Mouse (Mus musculus): ENCODE results near the gene Setdb1. TPM values are rescaled to one million over a fixed set of nuclear protein-coding genes. Genes with fewer than 3 reads are reported as not detected.
"Not testable (repeated sequence)": the region's sequence is repeated elsewhere in the genome, so short reads cannot be mapped to it uniquely, and the experiment has no call there.

The Setdb1 gene
- 59.1 and 64.2 TPM in 2 replicates for polyA plus RNA-seq (2016; fragmentation: Nextera tagmentation; extraction: Ambion mirVana)

- not testable (repeated sequence) for H3K9me3 ChIP-seq; H3K4me1 ChIP-seq; H3K27me3 ChIP-seq (ENCODE audit: poor library complexity, severe bottlenecking)
- H3K27ac ChIP-seq, result peak within 1 kb of the TSS; percentile 85
- WGBS, result 0% methylated on average over 38 of the region's 57 CpGs
- peak; percentile 94 for DNase-seq (ENCODE audit: extremely low spot score, low spot score)
- peak within 1 kb of the TSS; percentile 62 for H3K4me3 ChIP-seq
- H3K36me3 ChIP-seq (replicated peaks), result peaks cover 29% of the 10 kb centered on the region
These were observed at the start of gene Setdb1 for GRCm38 (mm10) chr3:95356701-95357449. Gene Setdb1, minus strand, starts transcription at chr3:95357202.

- Histone ChIP-seq H3K4me3 (no peak within 1 kb of the TSS), H3K36me3 (replicated peaks) (no peaks in the 10 kb centered on the region), H3K4me1 (no peaks in the 10 kb centered on the region), H3K27ac (no peak within 1 kb of the TSS), H3K27me3 (ENCODE audit: poor library complexity, severe bottlenecking) (no peaks in the 10 kb centered on the region), H3K9me3 (no peaks in the 10 kb centered on the region)
- 92% methylated on average over 3 of the region's 3 CpGs for WGBS
- DNase-seq (ENCODE audit: extremely low spot score, low spot score), result no peak
These were observed 45.7 kb upstream of the Setdb1 start, which contains the start of gene 4930558C23Rik for GRCm38 (mm10) chr3:95402741-95403140. Gene 4930558C23Rik, minus strand, starts transcription at chr3:95402841.

- Histone ChIP-seq H3K4me3 (no peak overlapping the region), H3K9me3 (peaks cover 7% of the 10 kb centered on the region), H3K27ac (no peak overlapping the region), H3K27me3 (ENCODE audit: poor library complexity, severe bottlenecking) (no peaks in the 10 kb centered on the region), H3K36me3 (replicated peaks) (no peaks in the 10 kb centered on the region), H3K4me1 (no peaks in the 10 kb centered on the region)
- no peak for DNase-seq (ENCODE audit: extremely low spot score, low spot score)
- 94% methylated on average over 4 of the region's 4 CpGs for WGBS
These were observed 37.4 kb upstream of the Setdb1 start for GRCm38 (mm10) chr3:95394385-95394784.

GRCm38 (mm10) chr3:95385401-95386075 lies 28.5 kb upstream of the Setdb1 start:
- Histone ChIP-seq H3K27me3 (ENCODE audit: poor library complexity, severe bottlenecking) (no peaks in the 10 kb centered on the region), H3K36me3 (replicated peaks) (no peaks in the 10 kb centered on the region), H3K9me3 (no peaks in the 10 kb centered on the region), H3K27ac (no peak overlapping the region), H3K4me1 (no peaks in the 10 kb centered on the region), H3K4me3 (no peak overlapping the region)
- 85% methylated on average over 5 of the region's 5 CpGs for WGBS
- no peak for DNase-seq (ENCODE audit: extremely low spot score, low spot score)

GRCm38 (mm10) chr3:95373208-95373607 lies 16.2 kb upstream of the Setdb1 start:
- H3K36me3 ChIP-seq (replicated peaks), result no peaks in the 10 kb centered on the region
- no peak overlapping the region for H3K4me3 ChIP-seq
- no peaks in the 10 kb centered on the region for H3K27me3 ChIP-seq (ENCODE audit: poor library complexity, severe bottlenecking)
- WGBS, result 91% methylated on average over 10 of the region's 10 CpGs
- no peak overlapping the region for H3K27ac ChIP-seq
- no peaks in the 10 kb centered on the region for H3K4me1 ChIP-seq
- no peak for DNase-seq (ENCODE audit: extremely low spot score, low spot score)
- peaks cover 30% of the 10 kb centered on the region for H3K9me3 ChIP-seq

- peaks cover 5% of the 10 kb centered on the region; the same call in 1 of the 2 replicates for H3K9me3 ChIP-seq
- H3K36me3 ChIP-seq (replicated peaks), result no peaks in the 10 kb centered on the region
- no peak for DNase-seq (ENCODE audit: extremely low spot score, low spot score)
- H3K27ac ChIP-seq, result no peak overlapping the region
- H3K4me1 ChIP-seq, result no peaks in the 10 kb centered on the region
- H3K27me3 ChIP-seq (ENCODE audit: poor library complexity, severe bottlenecking), result no peaks in the 10 kb centered on the region
- no peak overlapping the region for H3K4me3 ChIP-seq
These were observed 13.1 kb upstream of the Setdb1 start for GRCm38 (mm10) chr3:95370101-95370500.

- H3K4me1 ChIP-seq; H3K9me3 ChIP-seq; H3K36me3 ChIP-seq (replicated peaks); DNase-seq (ENCODE audit: extremely low spot score, low spot score); H3K27ac ChIP-seq; H3K4me3 ChIP-seq; H3K27me3 ChIP-seq (ENCODE audit: poor library complexity, severe bottlenecking): not testable (repeated sequence)
- WGBS, result 82% methylated on average over 3 of the region's 3 CpGs
These were observed 3.3 kb upstream of the Setdb1 start for GRCm38 (mm10) chr3:95360276-95360675.

- Histone ChIP-seq H3K27ac (no peak overlapping the region), H3K36me3 (replicated peaks) (peaks cover 21% of the 10 kb centered on the region), H3K4me1 (peaks cover 8% of the 10 kb centered on the region), H3K4me3 (no peak overlapping the region), H3K27me3 (ENCODE audit: poor library complexity, severe bottlenecking) (no peaks in the 10 kb centered on the region), H3K9me3 (no peaks in the 10 kb centered on the region)
- no peak for DNase-seq (ENCODE audit: extremely low spot score, low spot score)
- WGBS, result 95% methylated on average over 2 of the region's 2 CpGs
These were observed 744 bp upstream of the Setdb1 start for GRCm38 (mm10) chr3:95357746-95358145.

GRCm38 (mm10) chr3:95355911-95356544 lies 974 bp downstream of the Setdb1 start:
- WGBS, result 35% methylated on average over 13 of the region's 19 CpGs

GRCm38 (mm10) chr3:95349491-95349890 lies 7.5 kb downstream of the Setdb1 start:
- no peaks in the 10 kb centered on the region for H3K27me3 ChIP-seq (ENCODE audit: poor library complexity, severe bottlenecking)
- no peaks in the 10 kb centered on the region for H3K4me1 ChIP-seq
- no peak for DNase-seq (ENCODE audit: extremely low spot score, low spot score)
- no peak overlapping the region for H3K4me3 ChIP-seq
- no peak overlapping the region for H3K27ac ChIP-seq
- peaks cover 95% of the 10 kb centered on the region for H3K36me3 ChIP-seq (replicated peaks)
- H3K9me3 ChIP-seq, result peaks cover 4% of the 10 kb centered on the region; the same call in 1 of the 2 replicates

More at GRCm38 (mm10) chr3:95355911-95356544, 974 bp downstream of the Setdb1 start:
- H3K27me3 ChIP-seq (ENCODE audit: poor library complexity, severe bottlenecking); H3K4me1 ChIP-seq; H3K27ac ChIP-seq; DNase-seq (ENCODE audit: extremely low spot score, low spot score); H3K9me3 ChIP-seq: not testable (repeated sequence)
- Histone ChIP-seq H3K4me3 (peak overlapping the region; percentile 62), H3K36me3 (replicated peaks) (peaks cover 38% of the 10 kb centered on the region)

GRCm38 (mm10) chr3:95348343-95348742 lies 8.7 kb downstream of the Setdb1 start:
- H3K36me3 ChIP-seq (replicated peaks), result peaks cover 96% of the 10 kb centered on the region
- WGBS, result 92% methylated on average over 5 of the region's 5 CpGs
- H3K9me3 ChIP-seq; DNase-seq (ENCODE audit: extremely low spot score, low spot score); H3K4me3 ChIP-seq; H3K4me1 ChIP-seq; H3K27me3 ChIP-seq (ENCODE audit: poor library complexity, severe bottlenecking); H3K27ac ChIP-seq: not testable (repeated sequence)

GRCm38 (mm10) chr3:95346454-95346853 lies 10.5 kb downstream of the Setdb1 start:
- no peak overlapping the region for H3K27ac ChIP-seq
- 94% methylated on average over 7 of the region's 7 CpGs for WGBS
- DNase-seq (ENCODE audit: extremely low spot score, low spot score), result no peak
- no peak overlapping the region for H3K4me3 ChIP-seq
- H3K9me3 ChIP-seq, result peaks cover 4% of the 10 kb centered on the region; the same call in 1 of the 2 replicates
- H3K27me3 ChIP-seq (ENCODE audit: poor library complexity, severe bottlenecking), result no peaks in the 10 kb centered on the region
- H3K4me1 ChIP-seq, result no peaks in the 10 kb centered on the region
- peaks cover 96% of the 10 kb centered on the region for H3K36me3 ChIP-seq (replicated peaks)

Measured in forebrain, embryonic 10.5 days (tissue).